Mouse (Mus musculus) frontal cortex, adult (tissue): ENCODE measurements at regions not wholly inside any gene's neighbourhood (a gene's known extent, or its start where the extent isn't known, plus 50 kb on each side); places are given as distances from the start of the nearest gene placed in this dataset.

Source experiments
- ATAC-seq: cut with Nextera tagmentation; 2 replicates; pipeline ENCODE4 v1.9.2; 2017; ENCODE audit warnings: mild to moderate bottlenecking, moderate library complexity, mixed read lengths; ENCODE audit not compliant: low TSS enrichment

GRCm38 (mm10) chr4:150800774-150801173, 52.9 kb upstream of the Errfi1 start:
- no peak for ATAC-seq

- ATAC-seq = no peak; the same call in 1 of the 2 replicates
These were observed 53.9 kb upstream of the Errfi1 start for GRCm38 (mm10) chr4:150799550-150800398.

GRCm38 (mm10) chr4:150798783-150799530, 54.8 kb upstream of the Errfi1 start:
- ATAC-seq = peak; percentile 31; the same call in 1 of the 2 replicates

DNA sequence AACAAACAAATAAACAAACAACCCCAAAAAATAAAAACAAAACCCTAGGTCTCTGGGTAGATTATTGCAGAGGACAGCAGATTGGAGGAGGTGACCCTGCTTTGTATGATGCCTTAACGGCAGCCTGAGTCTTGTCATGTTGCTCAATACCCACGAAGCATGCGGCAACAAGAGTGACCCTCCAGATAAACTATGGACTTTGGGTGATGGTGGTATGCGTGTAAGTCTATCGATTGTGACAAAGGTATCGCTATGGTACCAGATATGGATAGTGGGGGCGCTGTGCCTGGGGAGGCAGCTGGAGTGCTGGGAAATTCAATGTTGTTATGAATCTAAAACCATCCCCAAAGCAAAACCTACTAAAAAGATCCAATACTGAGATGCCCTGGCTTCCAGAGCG, 55.4 kb upstream of the Errfi1 start:
- ATAC-seq = no peak

DNA sequence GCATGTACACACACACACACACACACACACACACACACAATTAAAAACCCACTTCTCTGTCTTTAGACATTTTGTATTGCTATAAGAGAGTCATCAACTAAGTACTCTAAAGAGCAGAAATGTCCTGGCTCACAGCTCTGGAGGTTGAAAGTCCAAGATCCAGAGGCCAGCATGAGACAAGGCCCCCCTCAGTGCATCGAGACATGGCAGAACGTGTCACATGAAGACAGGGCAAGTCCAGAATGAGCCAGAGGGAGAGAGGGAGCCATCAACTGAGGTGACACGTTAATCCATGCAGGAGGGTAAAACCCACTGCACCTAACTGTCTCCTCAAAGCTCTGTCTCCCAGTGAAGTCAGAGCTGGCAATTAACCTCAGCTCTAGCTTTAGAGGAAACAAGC, 56.7 kb upstream of the Errfi1 start:
- ATAC-seq = no peak

DNA sequence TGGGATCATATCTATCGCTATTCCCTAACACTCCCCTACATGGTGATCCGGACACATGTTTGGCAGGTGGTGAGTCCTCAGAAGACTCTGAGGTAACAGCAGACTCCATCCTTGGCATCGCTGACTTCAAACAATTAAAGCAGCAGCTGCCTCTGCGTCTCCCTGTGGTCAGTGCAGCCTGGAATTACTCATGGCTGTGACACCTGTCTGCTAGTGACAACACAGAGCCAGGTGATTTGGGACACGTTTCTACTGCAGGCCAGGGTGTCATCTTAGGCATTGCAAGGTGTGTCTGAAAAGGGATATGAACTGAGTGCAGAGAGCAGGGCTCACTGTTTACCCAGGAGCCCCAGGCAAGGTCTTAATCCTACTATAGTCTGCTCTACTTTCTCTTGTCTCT, 58.8 kb upstream of the Errfi1 start:
- no peak for ATAC-seq

GRCm38 (mm10) chr4:150794257-150794794, 59.4 kb upstream of the Errfi1 start:
- no peak for ATAC-seq

- ATAC-seq = no peak
These were observed 60.6 kb upstream of the Errfi1 start for GRCm38 (mm10) chr4:150793146-150793545.

GRCm38 (mm10) chr4:150789166-150789565, 64.6 kb upstream of the Errfi1 start:
- no peak for ATAC-seq

DNA sequence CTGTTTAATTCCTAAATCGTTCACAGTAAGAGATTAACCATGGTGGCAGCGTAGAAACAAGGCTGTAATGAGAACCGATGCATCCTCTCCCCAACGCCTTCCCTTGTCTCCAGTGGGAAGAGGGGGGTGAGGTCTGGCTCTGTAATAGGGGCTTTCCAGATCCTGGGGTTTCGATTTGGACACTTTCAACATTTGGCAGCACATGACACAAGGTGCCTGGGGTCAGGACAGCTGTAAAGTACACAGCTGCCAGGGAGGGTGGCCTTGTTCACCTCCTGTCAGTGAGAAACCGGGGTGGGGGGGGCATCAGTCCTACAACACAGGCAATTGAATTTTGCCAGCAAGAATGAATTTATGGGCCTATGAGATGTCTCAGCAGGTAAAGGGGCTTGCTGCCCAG, 66.6 kb upstream of the Errfi1 start:
- no peak for ATAC-seq

DNA sequence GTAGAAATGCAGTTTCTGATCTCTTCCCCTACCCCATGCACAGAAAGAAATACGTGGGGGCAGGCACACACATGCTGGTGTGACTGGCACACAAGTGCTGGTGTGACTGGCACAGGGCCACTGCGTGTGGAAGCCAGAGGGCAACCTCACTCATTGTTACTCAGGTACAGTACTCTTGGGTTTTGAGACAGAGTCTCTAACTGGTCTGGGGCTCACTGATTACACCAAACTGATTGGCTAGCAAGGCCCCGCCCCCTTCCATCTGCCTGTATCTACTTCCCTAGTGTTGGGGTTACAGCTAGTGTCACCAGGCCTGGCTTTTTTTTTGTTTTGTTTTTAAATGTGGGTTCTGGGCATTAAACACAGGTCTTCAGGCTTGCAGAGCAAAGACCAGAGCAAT, 67.1 kb upstream of the Errfi1 start:
- ATAC-seq = no peak

DNA sequence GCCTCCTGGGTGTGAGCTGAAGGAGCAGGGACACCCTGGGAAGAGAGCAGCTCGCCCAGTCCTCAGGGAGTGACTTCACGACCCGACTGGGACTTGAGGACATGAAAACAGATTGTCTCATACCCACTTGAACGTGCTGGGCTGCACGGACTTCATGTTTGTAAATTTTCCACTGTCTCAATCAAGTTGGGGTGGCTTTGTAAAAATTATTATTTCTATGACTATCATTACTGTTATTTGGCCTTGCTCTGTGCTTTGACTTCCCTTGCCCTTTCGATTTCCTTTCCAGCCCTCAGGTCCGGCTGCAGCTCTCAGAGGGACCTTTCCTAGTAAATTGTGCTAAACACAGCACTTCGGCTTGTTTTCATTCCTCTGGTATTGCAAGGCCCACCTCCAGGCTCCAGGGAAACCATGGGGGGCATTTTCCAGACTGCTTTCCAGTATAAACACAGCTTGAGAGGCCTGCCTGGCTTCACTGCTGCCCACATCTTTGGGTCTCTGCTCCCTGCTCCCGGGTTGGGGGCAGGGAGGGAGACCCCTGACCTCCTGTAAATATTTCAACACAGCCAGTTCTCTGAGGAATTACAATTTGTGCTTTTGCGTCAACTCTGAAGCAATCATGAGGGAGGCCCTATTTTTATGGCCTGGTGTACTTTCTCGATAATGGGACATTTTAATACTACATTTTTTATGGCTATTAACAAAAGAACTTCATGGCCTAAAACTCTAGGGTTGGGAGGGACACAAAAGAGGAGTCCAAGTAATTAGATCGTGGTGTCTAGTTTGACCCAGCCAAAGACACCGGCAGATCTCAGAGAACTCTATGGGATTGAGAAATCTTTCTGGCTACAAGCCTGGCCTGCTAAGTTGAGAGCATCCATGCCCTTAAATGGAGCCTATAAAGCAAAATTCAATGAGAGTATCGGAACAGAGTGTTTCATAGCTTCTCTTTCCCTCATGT, 68.9 kb upstream of the Errfi1 start:
- no peak for ATAC-seq

- ATAC-seq = no peak
These were observed 72.4 kb upstream of the Errfi1 start for GRCm38 (mm10) chr4:150781304-150781703.

DNA sequence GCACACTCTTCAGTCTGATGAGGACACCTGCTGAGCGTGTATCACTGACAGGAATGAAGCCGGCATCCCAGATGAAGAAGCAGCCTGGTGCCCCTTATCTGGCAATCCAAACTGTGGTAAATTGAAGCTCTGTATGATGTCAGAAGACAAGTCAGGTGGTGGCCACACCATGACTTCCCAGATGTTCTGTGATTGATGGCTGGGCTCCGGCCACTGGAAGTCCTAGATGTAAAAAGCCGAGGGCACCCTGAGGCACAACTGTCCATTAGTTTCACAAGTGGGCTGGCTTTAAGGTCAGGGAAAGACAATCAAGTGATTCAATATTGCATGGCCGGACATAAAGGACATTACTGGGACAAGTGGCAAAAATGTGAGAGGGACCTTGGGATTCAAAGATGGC, 74.4 kb upstream of the Errfi1 start:
- ATAC-seq = no peak

DNA sequence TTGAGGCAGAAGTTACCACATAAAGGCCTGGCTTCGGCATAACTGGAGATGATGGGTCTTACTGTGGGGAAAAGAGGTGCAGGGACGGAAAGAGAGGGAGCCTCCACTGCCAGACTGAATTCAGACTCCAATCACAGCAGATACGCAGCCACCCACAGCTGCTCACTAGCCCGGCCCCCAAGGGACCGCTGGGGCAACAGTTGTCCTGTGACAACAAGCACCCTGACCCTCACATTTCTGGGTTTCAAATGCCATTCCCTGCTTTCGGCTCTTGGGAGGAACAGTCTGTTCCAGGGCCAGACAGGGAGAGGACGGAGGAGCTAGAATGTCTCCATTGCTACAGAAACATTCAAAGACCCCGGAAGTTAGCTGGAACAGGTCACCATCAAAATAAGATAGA, 75.0 kb upstream of the Errfi1 start:
- ATAC-seq = no peak

DNA sequence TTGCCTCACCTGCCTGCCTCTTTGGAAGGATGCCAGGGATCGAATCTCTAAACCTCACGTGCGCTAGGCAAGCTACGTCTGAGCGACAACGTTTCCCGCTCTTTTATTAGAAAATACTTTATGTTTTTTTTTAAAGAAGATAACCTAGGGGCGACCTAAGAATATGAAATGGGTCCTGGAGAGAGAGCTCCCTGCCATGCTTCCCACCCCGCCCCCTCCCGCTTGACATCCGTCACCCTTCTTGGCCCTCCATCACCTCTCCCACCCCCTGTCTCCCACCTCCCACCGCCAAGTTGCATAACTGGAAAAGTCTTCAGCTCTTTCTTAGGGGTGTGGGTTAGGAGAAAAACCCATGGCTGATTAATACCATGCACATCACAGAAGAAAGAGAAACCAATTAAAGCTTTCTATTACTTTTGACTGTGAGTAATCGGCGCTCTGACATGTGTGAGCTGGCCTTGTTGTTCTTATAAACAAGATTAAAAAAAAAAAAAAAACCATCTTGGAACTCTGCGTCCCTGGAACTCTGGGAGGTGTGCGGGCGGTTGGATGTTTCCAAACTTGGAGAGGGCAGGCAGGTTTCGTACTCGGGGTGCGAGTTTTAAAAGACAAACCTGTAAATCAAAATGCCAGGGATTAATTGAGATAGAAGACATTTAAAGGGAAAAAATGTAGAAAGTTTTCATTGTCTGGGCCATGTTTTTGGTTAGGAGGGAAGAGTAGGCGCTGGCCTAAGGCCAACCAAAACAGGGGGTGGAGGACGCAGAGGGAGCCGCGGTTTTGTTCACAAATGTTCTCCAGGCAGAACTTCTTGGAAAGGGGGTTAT, 77.8 kb upstream of the Errfi1 start:
- ATAC-seq = no peak

DNA sequence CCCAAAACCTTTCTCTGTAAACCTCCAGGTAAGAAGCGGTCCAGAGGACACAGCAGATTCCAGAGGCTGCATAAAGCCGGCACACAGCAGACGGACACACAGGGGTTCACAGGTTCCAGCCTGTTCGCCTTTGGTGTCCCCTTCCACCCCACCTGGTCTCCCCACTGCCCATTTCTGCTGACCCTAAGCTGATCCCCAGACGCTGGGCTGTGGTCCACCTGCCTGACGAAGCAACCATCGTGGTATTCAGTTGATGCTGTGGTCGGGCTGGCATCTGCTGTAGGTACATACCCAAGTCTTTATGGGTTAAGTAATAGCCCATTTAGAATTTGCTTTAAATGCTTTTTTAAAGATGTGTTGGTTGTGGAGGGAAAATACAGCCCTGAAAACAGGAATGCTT, 78.4 kb upstream of the Errfi1 start:
- ATAC-seq = no peak

DNA sequence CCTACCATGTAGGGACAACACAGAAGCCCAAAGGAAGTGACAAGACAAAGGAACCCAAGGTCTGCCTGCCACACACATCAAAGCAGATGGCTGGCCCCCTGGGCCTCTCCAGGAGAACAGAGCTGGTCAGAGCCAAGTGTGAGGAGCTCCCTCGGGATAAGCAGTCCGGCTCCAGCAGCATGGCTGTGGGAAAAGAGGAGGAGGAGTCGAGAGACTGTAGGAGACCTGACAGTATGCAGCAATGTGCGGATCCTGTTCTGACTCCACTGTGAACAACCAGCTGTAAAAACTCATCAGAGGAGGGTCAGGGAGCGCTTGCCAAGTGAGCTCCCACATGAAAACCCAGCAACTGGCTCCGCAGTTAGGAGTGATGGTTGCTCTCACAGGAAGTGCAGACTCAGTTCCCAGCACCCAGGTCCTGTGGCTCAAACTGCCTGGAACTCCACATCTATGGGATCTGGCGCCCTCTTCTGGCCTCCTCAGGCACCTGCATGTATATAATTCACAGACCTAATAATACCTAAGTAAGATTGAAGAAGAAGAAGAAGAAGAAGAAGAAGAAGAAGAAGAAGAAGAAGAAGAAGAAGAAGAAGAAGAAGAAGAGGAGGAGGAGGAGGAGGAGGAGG, 79.3 kb upstream of the Errfi1 start:
- ATAC-seq = no peak

DNA sequence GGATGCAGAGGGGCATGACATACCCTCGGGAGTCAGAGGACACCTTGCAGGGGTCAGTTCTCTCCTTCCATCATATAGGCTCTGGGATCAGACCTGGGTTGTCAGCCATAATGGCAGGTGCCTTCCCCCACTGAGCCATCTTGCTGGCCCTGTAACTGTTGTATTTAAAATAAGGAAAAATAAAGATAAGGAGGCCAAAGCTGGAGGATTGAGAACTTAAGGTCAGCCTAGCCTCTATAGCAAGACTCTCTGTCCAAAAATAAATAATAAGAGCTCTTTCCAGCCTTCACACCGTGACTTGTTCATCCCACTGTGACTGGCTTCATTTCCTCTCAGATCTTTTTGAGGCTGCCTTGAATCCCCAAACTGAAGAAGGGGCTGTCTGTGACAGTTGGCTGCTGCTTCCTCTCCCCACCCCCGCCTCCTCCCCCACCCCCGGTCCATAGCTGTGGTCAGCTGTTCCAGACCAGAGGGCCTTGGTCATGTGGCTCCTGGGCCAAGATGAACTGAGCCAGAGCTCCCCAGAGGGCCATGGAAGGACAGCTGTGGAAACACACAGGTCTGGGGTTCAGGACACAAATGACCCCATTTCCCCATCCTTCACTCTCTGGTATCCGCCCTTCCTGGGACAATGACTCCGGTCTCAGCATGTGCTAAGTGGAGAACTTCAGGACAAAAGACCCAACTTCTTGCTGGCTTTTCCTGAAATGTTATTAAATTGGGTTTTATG, 81.6 kb upstream of the Errfi1 start:
- ATAC-seq = no peak

- ATAC-seq = no peak
These were observed 82.2 kb upstream of the Errfi1 start for GRCm38 (mm10) chr4:150771469-150771868.
